Mouse (Mus musculus) kidney, postnatal 0 days (tissue): Measurements from ENCODE around the gene Defb45. TPM values are rescaled to one million over a fixed set of nuclear protein-coding genes. Genes with fewer than 3 reads are reported as not detected.

ENCODE experiments used
- ATAC-seq: fragments of 200-750 bp; cut with Nextera tagmentation; replicated peaks from 2 replicates; pipeline ENCODE4 v1.8.0; 2017; ENCODE audit warnings: low read depth, moderate number of reproducible peaks, moderate TSS enrichment, moderate library complexity; ENCODE audit not compliant: low FRiP score
- DNase-seq: peaks from one replicate; pipeline ENCODE4 v3.0.0-alpha.2; 2016; ENCODE audit warnings: low spot score
- H3K27ac ChIP-seq: fragments of 300-500 bp; sonication (generic); 2 replicates; pipeline ENCODE4 v1.5.1; 2014; ENCODE audit warnings: mild to moderate bottlenecking
- H3K27me3 ChIP-seq: fragments of 300-500 bp; sonication (generic); 2 replicates; pipeline ENCODE4 v1.6.1; 2014; ENCODE audit warnings: low read length, mixed read lengths; ENCODE audit not compliant: insufficient read depth
- H3K36me3 ChIP-seq: fragments of 300-500 bp; sonication (generic); 2 replicates; pipeline ENCODE4 v1.6.1; 2014; ENCODE audit warnings: low read length, mixed read lengths; ENCODE audit not compliant: insufficient read depth
- H3K4me1 ChIP-seq: fragments of 300-500 bp; sonication (generic); replicated peaks from 2 replicates; pipeline ENCODE4 v1.6.1; 2014; ENCODE audit warnings: antibody characterized with exemption, low read length, mixed read lengths; ENCODE audit not compliant: insufficient read depth
- H3K4me2 ChIP-seq: fragments of 300-500 bp; sonication (generic); 2 replicates; pipeline ENCODE4 v1.6.1; 2014; ENCODE audit warnings: mild to moderate bottlenecking, low read length, moderate library complexity, mixed read lengths
- H3K4me3 ChIP-seq: fragments of 300-500 bp; sonication (generic); replicated peaks from 2 replicates; pipeline ENCODE4 v1.5.1; 2014; ENCODE audit warnings: low read depth, low read length
- H3K9ac ChIP-seq: fragments of 300-500 bp; sonication (generic); 2 replicates; pipeline ENCODE4 v1.6.1; 2014; ENCODE audit warnings: low read depth, low read length
- H3K9me3 ChIP-seq: fragments of 300-500 bp; sonication (generic); replicated peaks from 2 replicates; pipeline ENCODE4 v1.6.1; 2016; ENCODE audit warnings: low read length, inconsistent platforms, mixed read lengths
- CTCF ChIP-seq: IDR thresholded peaks from 2 replicates; pipeline ENCODE4 v1.5.1; 2016; ENCODE audit warnings: antibody characterized with exemption, low read depth, mild to moderate bottlenecking, moderate library complexity
- WGBS: fragments of 180-500 bp; shearing (Covaris S2); extraction: QIAGEN DNeasy Blood & Tissue Kit; methylation state at CpG from one replicate; pipeline ENCODE4 v1.1.7; 2014; 5-methylcytosine and 5-hydroxymethylcytosine counted together
- polyA plus RNA-seq: library from polyadenylated mRNA; unstranded; fragments of >200 nt; fragmentation: Nextera tagmentation; extraction: Ambion mirVana; gene quantifications from 2 replicates; pipeline ENCODE4 v1.2.1, GENCODE M21; 2015

Gene Defb45
- polyA plus RNA-seq, 1 experiment from 2014 or later = not detected

GRCm38 (mm10) chr2:152601275-152601960, 2.2 kb upstream of the Defb45 start:
- no peak overlapping the region for H3K4me2 ChIP-seq
- no peaks in the 10 kb centered on the region for H3K36me3 ChIP-seq
- no peak overlapping the region for H3K4me3 ChIP-seq
- TF ChIP-seq CTCF = peak; percentile 46
- DNase-seq (no peak), ATAC-seq (no peak)
- no peaks in the 10 kb centered on the region for H3K27me3 ChIP-seq
- no peak overlapping the region for H3K9ac ChIP-seq
- no peak overlapping the region for H3K27ac ChIP-seq
- 79% methylated on average over 4 of the region's 4 CpGs for WGBS
- H3K9me3 ChIP-seq = no peaks in the 10 kb centered on the region
- H3K4me1 ChIP-seq = peaks cover 2% of the 10 kb centered on the region; the same call in 1 of the 2 replicates

GRCm38 (mm10) chr2:152600076-152600475, 877 bp upstream of the Defb45 start:
- no peak for DNase-seq
- no peak for ATAC-seq
- no peak overlapping the region for H3K4me2 ChIP-seq
- 68% methylated on average over 6 of the region's 6 CpGs for WGBS
- no peak overlapping the region for H3K27ac ChIP-seq
- no peaks in the 10 kb centered on the region for H3K9me3 ChIP-seq
- TF ChIP-seq CTCF = no peak
- no peak overlapping the region for H3K4me3 ChIP-seq
- H3K9ac ChIP-seq = no peak overlapping the region
- no peaks in the 10 kb centered on the region for H3K4me1 ChIP-seq
- no peaks in the 10 kb centered on the region for H3K27me3 ChIP-seq
- no peaks in the 10 kb centered on the region for H3K36me3 ChIP-seq

DNA sequence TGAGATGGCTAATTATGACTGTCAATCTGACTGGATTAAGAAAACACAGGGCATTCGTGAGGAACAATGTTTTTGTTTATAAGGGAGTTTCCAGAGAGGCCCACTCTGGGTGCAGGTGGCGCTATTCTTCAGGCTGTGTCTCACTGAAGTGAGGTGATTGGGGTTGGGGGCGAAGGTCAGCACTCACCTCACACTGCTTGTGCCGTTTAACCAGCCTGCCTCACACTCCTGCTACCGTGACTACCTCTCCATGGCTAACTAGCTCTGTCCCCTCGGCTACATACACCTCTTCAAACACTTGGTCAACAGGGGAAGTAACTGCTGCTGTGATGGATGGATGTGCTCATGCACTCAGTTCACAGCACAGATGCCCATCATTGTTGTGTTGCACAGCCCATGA, 10.2 kb downstream of the Defb45 start:
- no peak for DNase-seq
- Histone ChIP-seq H3K4me3 (no peak overlapping the region), H3K4me2 (no peak overlapping the region), H3K27me3 (no peaks in the 10 kb centered on the region), H3K9ac (no peak overlapping the region), H3K36me3 (no peaks in the 10 kb centered on the region), H3K9me3 (no peaks in the 10 kb centered on the region), H3K27ac (no peak overlapping the region), H3K4me1 (no peaks in the 10 kb centered on the region)
- 0 out of 2 replicates have a peak, but pooled peaks have one; percentile 8 for TF ChIP-seq CTCF
- no peak for ATAC-seq
- WGBS = 35% methylated on average over 6 of the region's 6 CpGs

DNA sequence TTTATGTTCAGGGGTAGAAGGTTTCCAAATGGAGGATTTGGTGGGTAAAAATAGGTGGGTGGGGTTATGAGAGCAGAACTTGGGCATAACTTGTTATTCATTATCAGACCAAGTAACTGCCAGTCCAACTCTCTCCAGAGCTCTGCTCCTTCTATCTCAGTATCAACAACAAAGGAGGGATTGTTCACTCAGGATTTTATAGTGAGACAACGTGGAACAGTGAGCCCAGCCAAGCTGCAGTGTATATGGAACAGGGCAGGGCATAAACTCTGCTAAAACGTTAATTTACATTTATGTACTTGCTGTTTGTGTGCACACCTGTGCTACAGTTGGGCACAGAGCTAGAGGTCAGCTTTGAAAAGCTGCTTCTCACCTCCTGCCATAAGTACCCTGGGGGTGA, 10.7 kb downstream of the Defb45 start:
- 27% methylated on average over 2 of the region's 2 CpGs for WGBS
- ATAC-seq (no peak), DNase-seq (no peak)
- H3K4me1 ChIP-seq = no peaks in the 10 kb centered on the region
- TF ChIP-seq CTCF = no peak
- H3K27ac ChIP-seq = no peak overlapping the region
- H3K4me2 ChIP-seq = no peak overlapping the region
- H3K27me3 ChIP-seq = no peaks in the 10 kb centered on the region
- H3K9ac ChIP-seq = no peak overlapping the region
- no peaks in the 10 kb centered on the region for H3K9me3 ChIP-seq
- no peak overlapping the region for H3K4me3 ChIP-seq
- no peaks in the 10 kb centered on the region for H3K36me3 ChIP-seq

GRCm38 (mm10) chr2:152586926-152587560, 12.2 kb downstream of the Defb45 start:
- H3K27me3 ChIP-seq = no peaks in the 10 kb centered on the region
- H3K9me3 ChIP-seq = no peaks in the 10 kb centered on the region
- 87% methylated on average over 4 of the region's 4 CpGs for WGBS
- H3K4me2 ChIP-seq = no peak overlapping the region
- TF ChIP-seq CTCF = peak; percentile 59
- no peak overlapping the region for H3K27ac ChIP-seq
- no peak overlapping the region for H3K9ac ChIP-seq
- no peak overlapping the region for H3K4me3 ChIP-seq
- H3K36me3 ChIP-seq = no peaks in the 10 kb centered on the region
- ATAC-seq = no peak
- H3K4me1 ChIP-seq = no peaks in the 10 kb centered on the region
- DNase-seq = no peak

- WGBS = 76% methylated on average over 11 of the region's 11 CpGs
- Histone ChIP-seq H3K9me3 (no peaks in the 10 kb centered on the region), H3K27ac (peak overlapping the region; percentile 42; the same call in 1 of the 2 replicates), H3K36me3 (no peaks in the 10 kb centered on the region), H3K4me1 (no peaks in the 10 kb centered on the region), H3K4me3 (no peak overlapping the region), H3K4me2 (no peak overlapping the region), H3K27me3 (no peaks in the 10 kb centered on the region), H3K9ac (no peak overlapping the region)
- DNase-seq (no peak), ATAC-seq (no peak)
- TF ChIP-seq CTCF = no peak
Observed at GRCm38 (mm10) chr2:152580612-152581011, 18.6 kb downstream of the Defb45 start.
